Mouse (Mus musculus): ENCODE measurements around the gene Kif15. TPM values are rescaled to one million over a fixed set of nuclear protein-coding genes. Genes with fewer than 3 reads are reported as not detected.

Gene Kif15
- under 1 TPM in 1 of 2 experiments, not detected in 1; 0.17 TPM for total RNA-seq (2021)
- long read RNA-seq, experiment 1: 0 reads
- long read RNA-seq, experiment 2: 0 reads

GRCm38 (mm10) chr9:122950643-122951475, at the start of gene Kif15, which contains the start of gene 1110059G10Rik:
TSS of gene Kif15 (plus strand) at chr9:122951046.
TSS of gene 1110059G10Rik (minus strand) at chr9:122951000.
- intact Hi-C loops (cut with DNase I): loop anchor here (5.0 to 10.0 kb wide), 4 partner anchors 71 to 216 kb away; partner anchors contain the start of gene Tmem42

GRCm38 (mm10) chr9:122901047-122901446, 49.8 kb upstream of the Kif15 start:
- no peak for DNase-seq
- TF ChIP-seq CTCF (IDR thresholded peaks at IDR 0.05): no peak
- intact Hi-C loops (cut with DNase I): no loop called here
- H3K4me3 ChIP-seq: no peak overlapping the region
- H3K27ac ChIP-seq: no peak overlapping the region

More at GRCm38 (mm10) chr9:122950643-122951475, at the start of gene Kif15, which contains the start of gene 1110059G10Rik:
- peak; percentile 13; the same call in 1 of the 2 replicates for TF ChIP-seq CTCF (IDR thresholded peaks at IDR 0.05)
- peak within 1 kb of the TSS; percentile 99 for H3K4me3 ChIP-seq
- DNase-seq: peak; percentile 92
- peak within 1 kb of the TSS; percentile 97 for H3K27ac ChIP-seq

GRCm38 (mm10) chr9:122902717-122903535, 47.9 kb upstream of the Kif15 start:
- H3K27ac ChIP-seq: peak overlapping the region; percentile 49; the same call in 1 of the 2 replicates
- intact Hi-C loops (cut with DNase I): no loop called here
- peak; percentile 51 for DNase-seq
- peak overlapping the region; percentile 75 for H3K4me3 ChIP-seq
- TF ChIP-seq CTCF (IDR thresholded peaks at IDR 0.05): no peak

- no peak for DNase-seq
- H3K27ac ChIP-seq: 0 out of 2 replicates have a peak overlapping the region, but pooled peaks have one; percentile 78
- H3K4me3 ChIP-seq: peak overlapping the region; percentile 87
- no peak for TF ChIP-seq CTCF (IDR thresholded peaks at IDR 0.05)
- intact Hi-C loops (cut with DNase I): loop anchor here (2.0 kb wide), 1 partner anchor 56 kb away; the partner anchor contains the start of gene Zfp445
Measured at GRCm38 (mm10) chr9:122922436-122922835, 28.4 kb upstream of the Kif15 start.

- peak within 1 kb of the TSS; percentile 87 for H3K4me3 ChIP-seq
- peak; percentile 68 for DNase-seq
- peak within 1 kb of the TSS; percentile 78 for H3K27ac ChIP-seq
- intact Hi-C loops (cut with DNase I): loop anchor here (2.0 kb wide), 1 partner anchor 56 kb away; the partner anchor contains the start of gene Zfp445
- TF ChIP-seq CTCF (IDR thresholded peaks at IDR 0.05): no peak
Measured at GRCm38 (mm10) chr9:122922936-122923381, 27.9 kb upstream of the Kif15 start, which contains the start of gene Zfp105. TSS of gene Zfp105 (plus strand) at chr9:122923072.

GRCm38 (mm10) chr9:122928915-122929314, 21.9 kb upstream of the Kif15 start:
- no peak for DNase-seq

GRCm38 (mm10) chr9:122998406-122999192, 47.8 kb downstream of the Kif15 start:
- no peak overlapping the region for H3K27ac ChIP-seq
- DNase-seq: no peak
- H3K4me3 ChIP-seq: no peak overlapping the region
- TF ChIP-seq CTCF (IDR thresholded peaks at IDR 0.05): no peak
- intact Hi-C loops (cut with DNase I): no loop called here

More at GRCm38 (mm10) chr9:122928915-122929314, 21.9 kb upstream of the Kif15 start:
- intact Hi-C loops (cut with DNase I): no loop called here
- Histone ChIP-seq H3K4me3 (no peak overlapping the region), H3K27ac (no peak overlapping the region)
- TF ChIP-seq CTCF (IDR thresholded peaks at IDR 0.05): no peak

GRCm38 (mm10) chr9:122999193-122999586, 48.3 kb downstream of the Kif15 start:
- intact Hi-C loops (cut with DNase I): no loop called here

GRCm38 (mm10) chr9:123004718-123005117, 53.9 kb downstream of the Kif15 start:
- no peak overlapping the region for H3K27ac ChIP-seq
- TF ChIP-seq CTCF (IDR thresholded peaks at IDR 0.05): no peak
- intact Hi-C loops (cut with DNase I): no loop called here
- no peak overlapping the region for H3K4me3 ChIP-seq
- no peak for DNase-seq

More at GRCm38 (mm10) chr9:122999193-122999586, 48.3 kb downstream of the Kif15 start:
- no peak for TF ChIP-seq CTCF (IDR thresholded peaks at IDR 0.05)
- no peak overlapping the region for H3K4me3 ChIP-seq
- DNase-seq: no peak
- no peak overlapping the region for H3K27ac ChIP-seq

GRCm38 (mm10) chr9:123006071-123006470, 55.2 kb downstream of the Kif15 start:
- intact Hi-C loops (cut with DNase I): no loop called here
- no peak overlapping the region for H3K4me3 ChIP-seq
- no peak overlapping the region for H3K27ac ChIP-seq
- DNase-seq: no peak
- peak; percentile 51 for TF ChIP-seq CTCF (IDR thresholded peaks at IDR 0.05)

- DNase-seq: peak; percentile 92
- H3K4me3 ChIP-seq: peak within 1 kb of the TSS; percentile 95
- intact Hi-C loops (cut with DNase I): loop anchor here (5.0 kb wide), 1 partner anchor 69 kb away; the partner anchor contains the start of genes 1110059G10Rik and Kif15
- no peak for TF ChIP-seq CTCF (IDR thresholded peaks at IDR 0.05)
- peak within 1 kb of the TSS; percentile 99 for H3K27ac ChIP-seq
Measured at GRCm38 (mm10) chr9:123020995-123021631, 70.3 kb downstream of the Kif15 start, which contains the start of gene Tmem42. TSS of gene Tmem42 (plus strand) at chr9:123021326.
